Mouse (Mus musculus) brain, embryonic 14.5 days (tissue): Measurements from ENCODE around the gene Krt78.
"Not testable (repeated sequence)": the region's sequence is repeated elsewhere in the genome, so short reads cannot be mapped to it uniquely, and the experiment has no call there.

Experiments used
- CTCF ChIP-seq: fragments of 200-500 bp; IDR thresholded peaks from 2 replicates; pipeline ENCODE4 v1.5.1; 2012; ENCODE audit warnings: inconsistent platforms, mild to moderate bottlenecking, moderate library complexity, borderline replicate concordance; ENCODE audit not compliant: insufficient read depth, insufficient read length; ENCODE audit errors: extremely low read depth
- POLR2A ChIP-seq: fragments of 200-500 bp; IDR thresholded peaks from 2 replicates; pipeline ENCODE4 v1.6.1; 2012; ENCODE audit warnings: mild to moderate bottlenecking, inconsistent platforms, borderline replicate concordance; ENCODE audit not compliant: poor library complexity, insufficient read depth, insufficient read length, severe bottlenecking; ENCODE audit errors: extremely low read depth

DNA sequence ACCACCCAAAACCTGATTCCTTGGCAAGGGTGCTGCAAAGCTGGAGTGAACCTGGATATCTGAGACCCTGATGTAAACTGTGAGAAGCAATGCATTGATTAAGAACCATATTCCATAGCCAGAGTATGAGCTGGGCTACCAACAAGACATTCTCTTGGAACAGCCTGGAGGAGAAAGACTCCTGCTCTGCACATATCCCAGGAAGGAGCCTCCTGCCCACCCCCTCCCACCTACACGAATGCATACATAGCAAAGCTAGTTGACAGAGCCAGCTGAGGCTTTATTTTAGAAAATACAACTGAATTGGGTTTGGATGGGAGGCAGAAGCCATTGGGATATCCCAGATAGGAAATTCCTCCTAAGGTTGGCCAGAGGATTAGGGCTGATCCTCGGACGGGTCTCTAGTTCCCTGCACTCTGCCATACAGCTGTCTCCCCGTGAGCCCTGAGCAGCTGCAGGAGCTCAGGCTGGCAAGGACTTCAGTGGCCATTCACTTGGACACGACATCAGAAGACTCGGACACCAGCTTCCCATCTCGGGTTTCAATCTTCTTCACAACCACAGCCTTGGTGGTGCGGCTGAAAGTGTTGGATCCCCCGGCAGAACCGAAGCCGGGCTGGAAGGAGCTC is 42.5 kb upstream of the Krt78 start:
- not testable (repeated sequence) for TF ChIP-seq CTCF, POLR2A
